Mouse (Mus musculus): ENCODE data around the gene Fam136a.

GRCm38 (mm10) chr6:86328369-86328768 is 37.1 kb upstream of the Fam136a start:
- no peak for TF ChIP-seq GATA1 (IDR thresholded peaks at IDR 0.05; ENCODE audit: borderline replicate concordance, low read length)
- no peak for TF ChIP-seq FLI1 (IDR thresholded peaks at IDR 0.05; ENCODE audit: low read length)
